Mouse (Mus musculus) thymus, adult 2 months (tissue): ENCODE measurements around the gene Fam189a1.

Experiments used
- CTCF ChIP-seq: fragments of 200-500 bp; IDR thresholded peaks from 2 replicates; pipeline ENCODE4 v1.5.1; 2012; ENCODE audit warnings: mild to moderate bottlenecking, control low read depth, low read length, moderate library complexity, borderline replicate concordance; ENCODE audit not compliant: control insufficient read depth, poor library complexity, insufficient read depth; ENCODE audit errors: extremely low read depth
- POLR2A ChIP-seq: fragments of 200-500 bp; IDR thresholded peaks from 2 replicates; pipeline ENCODE4 v1.6.1; 2012; ENCODE audit warnings: mild to moderate bottlenecking, low read length, control low read depth, moderate library complexity; ENCODE audit not compliant: control insufficient read depth, poor library complexity, insufficient read depth; ENCODE audit errors: extremely low read depth

DNA sequence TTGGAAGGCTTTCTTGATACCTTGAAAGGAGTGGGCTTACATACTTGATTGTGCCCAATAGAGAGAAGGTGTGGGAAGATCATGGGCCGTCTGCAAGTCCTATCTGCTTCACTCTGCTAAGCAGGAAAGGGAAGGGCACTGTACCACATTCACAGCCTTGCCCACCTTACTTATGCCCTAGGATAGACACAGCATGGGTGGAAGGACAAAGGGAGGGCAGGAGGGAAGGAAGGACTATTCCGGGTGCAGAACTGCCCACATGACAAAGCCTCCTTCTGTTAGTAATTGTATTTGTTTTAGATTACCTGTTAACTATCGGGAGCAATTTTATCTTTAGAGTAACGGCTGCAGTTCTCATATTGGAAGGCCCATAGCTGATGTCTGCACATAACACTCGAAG, 108.7 kb downstream of the Fam189a1 start:
- TF ChIP-seq CTCF (no peak), POLR2A (no peak)
